Mouse (Mus musculus): Measurements from ENCODE around the gene Fam189a1.

The Fam189a1 gene

GRCm38 (mm10) chr7:65101661-65102060 is 54.7 kb downstream of the Fam189a1 start:
- DNase-seq = no peak

- no peak for DNase-seq
Observed at GRCm38 (mm10) chr7:65097708-65098107, 58.7 kb downstream of the Fam189a1 start.

DNA sequence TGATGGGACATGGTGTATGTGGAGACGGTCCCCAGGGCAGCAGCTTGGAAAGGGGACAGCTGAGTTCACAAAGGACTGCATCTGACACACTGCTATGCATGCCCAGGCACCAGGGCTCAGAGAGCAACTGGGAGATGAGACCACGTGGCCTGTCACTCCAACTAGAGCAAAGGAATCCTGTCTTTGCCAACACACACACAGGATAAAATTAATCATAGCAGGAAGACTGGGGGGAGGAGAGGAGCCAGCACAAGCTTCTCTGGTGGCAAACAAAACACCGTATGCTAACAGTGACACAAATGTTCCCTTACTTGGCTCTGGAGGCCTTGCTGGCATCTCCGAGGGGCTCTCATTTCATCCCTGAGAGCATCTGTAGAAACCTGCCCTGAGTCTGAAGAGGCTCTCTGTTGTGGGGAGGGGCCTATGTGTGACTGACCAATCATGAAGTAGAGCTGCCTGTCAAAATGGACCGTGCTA is 60.7 kb downstream of the Fam189a1 start:
- DNase-seq = peak; percentile 43

GRCm38 (mm10) chr7:65093314-65093713 is 63.1 kb downstream of the Fam189a1 start:
- DNase-seq = no peak

- DNase-seq = no peak
Observed at GRCm38 (mm10) chr7:65091486-65091885, 64.9 kb downstream of the Fam189a1 start.

DNA sequence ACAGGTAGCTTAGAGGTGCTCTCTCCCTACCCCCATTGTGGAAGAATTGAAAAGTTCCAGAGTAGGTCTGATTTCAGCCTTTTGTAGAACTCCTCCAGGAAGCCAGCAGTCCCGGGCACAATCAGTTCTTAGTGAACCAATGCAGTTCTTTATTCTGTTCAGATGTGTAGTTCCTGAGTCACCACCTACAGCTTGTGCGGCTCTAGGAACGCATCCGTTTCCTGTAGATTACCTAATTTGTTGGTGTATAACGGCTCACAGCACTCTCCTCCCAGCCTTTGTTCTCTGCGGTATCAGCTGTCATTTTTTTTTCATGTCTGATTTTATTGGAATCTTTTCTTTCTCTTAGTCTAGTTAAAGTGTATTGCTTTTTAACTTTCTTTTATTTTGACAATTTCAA is 70.4 kb downstream of the Fam189a1 start:
- no peak for DNase-seq

DNA sequence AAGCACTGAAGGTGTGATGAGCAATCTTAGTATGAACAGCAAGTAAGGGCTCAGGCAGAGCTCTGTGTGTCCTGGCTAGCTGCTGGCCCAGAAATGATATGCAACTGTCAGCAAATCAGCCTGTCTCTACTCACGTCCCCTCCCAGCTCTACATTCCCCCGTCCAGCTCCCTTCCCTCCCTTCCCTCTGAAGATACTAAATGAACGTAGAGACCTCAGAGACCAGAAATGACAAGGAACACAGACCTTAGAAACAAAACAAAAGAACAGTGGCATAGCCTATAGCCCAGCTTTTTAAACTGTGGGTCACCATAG is 73.6 kb downstream of the Fam189a1 start:
- DNase-seq = no peak

DNA sequence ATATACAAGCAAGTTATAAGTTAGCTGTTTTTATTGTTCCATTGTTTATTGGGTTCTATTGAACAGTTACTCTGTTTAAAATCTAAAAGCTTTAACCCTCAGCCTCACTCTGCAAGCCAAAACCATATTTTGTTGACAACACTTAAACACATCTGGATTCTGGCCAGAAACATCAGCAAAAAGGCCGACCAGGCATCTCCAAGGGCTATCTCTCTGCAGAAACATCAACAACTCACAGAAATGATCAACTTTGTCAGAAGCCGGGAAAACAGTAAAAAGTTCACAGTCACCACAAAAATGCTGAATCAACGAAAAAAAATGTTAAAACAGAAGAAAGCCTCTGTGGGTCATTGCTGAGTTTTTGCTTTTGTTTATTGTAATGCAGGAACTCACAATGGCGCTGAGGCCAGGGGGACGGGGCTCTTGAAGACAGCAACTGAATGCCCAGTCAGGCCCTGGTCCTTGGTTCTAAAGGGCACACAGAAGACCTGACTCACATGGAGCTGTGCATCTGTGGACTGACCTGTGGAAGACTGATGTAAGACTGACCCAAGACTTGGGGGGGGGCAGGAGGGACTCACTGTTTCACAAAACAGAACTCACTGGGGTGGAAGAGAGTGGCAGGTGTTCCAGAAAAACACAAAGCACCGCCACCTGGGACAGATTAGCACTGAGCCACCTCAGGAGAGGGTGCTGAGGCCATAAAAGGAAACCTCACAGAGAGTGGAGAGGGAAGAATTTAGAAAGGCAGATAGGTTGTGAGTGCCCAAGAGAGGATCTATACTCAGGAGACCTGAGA is 74.2 kb downstream of the Fam189a1 start:
- DNase-seq = no peak

DNA sequence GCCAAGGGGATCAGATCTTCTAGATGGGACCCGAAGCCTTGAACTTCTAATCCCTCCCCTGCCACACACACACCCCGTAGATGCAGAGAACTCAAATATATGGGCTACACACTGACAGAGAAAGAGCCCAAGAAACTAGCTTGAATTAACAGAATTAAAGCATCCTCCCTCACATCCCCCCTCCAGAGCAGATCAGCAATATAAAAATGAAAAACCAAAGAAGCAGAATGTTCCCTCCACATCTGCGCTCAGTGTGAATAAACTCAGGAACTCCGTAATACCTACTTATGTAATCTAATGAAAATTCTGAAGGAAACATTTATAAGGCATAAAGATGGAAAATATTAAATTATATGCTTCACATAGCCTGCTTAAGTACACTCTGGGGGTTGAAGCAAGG is 80.2 kb downstream of the Fam189a1 start:
- DNase-seq = no peak

- DNase-seq = no peak
Observed at GRCm38 (mm10) chr7:65074194-65074593, 82.2 kb downstream of the Fam189a1 start.

GRCm38 (mm10) chr7:65073555-65073954 is 82.8 kb downstream of the Fam189a1 start:
- DNase-seq = peak; percentile 36

- DNase-seq = no peak
Observed at GRCm38 (mm10) chr7:65066211-65066610, 90.2 kb downstream of the Fam189a1 start.

DNA sequence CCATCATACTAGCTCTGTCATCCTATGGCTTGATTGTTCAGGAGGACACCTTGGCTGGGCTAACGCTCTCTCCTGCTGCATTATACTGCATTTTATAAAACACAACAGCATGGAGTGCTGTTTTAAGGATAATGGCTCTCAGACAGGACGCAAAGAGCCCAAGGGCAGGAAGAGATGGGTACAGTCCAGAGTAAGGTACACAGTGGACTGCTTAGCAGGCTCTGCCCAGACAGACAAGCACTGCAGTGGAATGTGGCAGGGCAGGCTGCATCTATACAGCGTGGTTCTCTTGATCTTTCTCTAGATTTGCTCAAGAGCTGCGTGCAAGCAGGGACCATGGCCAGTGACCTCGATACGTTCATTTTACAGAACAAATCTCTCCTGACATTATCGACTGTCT is 90.9 kb downstream of the Fam189a1 start:
- DNase-seq = no peak

GRCm38 (mm10) chr7:65064638-65065037 is 91.7 kb downstream of the Fam189a1 start:
- no peak for DNase-seq

DNA sequence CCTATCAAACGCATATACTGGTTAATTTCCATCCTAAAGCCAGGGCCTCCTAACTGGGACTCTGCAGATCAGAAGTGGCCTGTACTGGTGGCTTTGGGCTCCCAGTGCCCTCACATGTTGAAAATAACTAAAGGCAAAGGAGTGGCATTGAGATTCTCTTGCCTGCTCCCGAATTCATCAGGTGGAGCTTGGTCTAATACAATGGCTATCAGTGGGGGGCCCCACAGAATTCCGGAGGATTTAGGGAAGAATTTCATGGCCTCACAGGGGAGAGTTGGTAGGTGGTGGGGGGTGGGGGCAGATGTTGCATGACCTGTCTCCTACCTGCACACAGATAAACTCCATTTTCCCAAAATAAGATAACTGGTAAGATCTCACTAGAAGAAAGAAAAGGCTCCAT is 92.3 kb downstream of the Fam189a1 start:
- DNase-seq = no peak

- no peak for DNase-seq
Observed at GRCm38 (mm10) chr7:65060163-65060799, 96.1 kb downstream of the Fam189a1 start.

DNA sequence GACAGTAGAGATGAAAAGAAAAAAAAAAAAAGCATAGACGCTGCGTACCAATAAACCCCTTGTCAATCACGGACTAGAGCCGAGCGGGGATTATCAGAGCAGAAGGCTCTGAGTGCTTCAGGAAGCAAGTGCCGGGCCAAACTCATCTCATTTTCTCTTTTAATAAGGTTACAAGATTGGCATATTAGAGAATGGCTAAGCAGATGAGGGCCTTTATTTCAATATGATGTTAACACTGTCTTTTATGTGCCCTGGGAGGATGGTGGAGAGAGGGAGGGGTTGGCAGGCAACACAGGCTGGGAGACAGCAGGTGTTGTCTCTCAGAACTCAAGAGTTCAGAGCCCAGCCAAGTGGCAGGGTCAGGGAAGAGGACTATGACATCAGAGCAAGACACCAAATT is 99.5 kb downstream of the Fam189a1 start:
- DNase-seq = no peak

DNA sequence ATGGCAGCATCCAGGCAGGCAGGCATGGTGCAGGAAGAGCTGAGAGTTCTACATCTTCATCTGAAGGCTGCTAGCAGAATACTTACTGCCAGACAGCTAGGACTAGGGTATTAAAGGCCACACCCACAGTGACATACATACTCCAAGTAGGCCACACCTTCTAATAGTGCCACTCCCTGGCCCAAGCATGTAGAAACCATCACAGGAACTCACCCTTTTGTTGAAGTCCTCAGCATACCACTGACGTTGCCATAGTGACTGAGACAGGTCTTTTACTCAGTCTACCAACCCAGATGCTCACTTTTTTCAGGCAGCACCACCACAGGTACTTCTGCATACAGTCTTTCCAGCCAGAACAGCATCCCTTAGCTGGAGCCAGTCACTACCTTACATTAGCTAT is 104.4 kb downstream of the Fam189a1 start:
- no peak for DNase-seq

GRCm38 (mm10) chr7:65049236-65049954 is 107.0 kb downstream of the Fam189a1 start:
- DNase-seq = no peak

- no peak for DNase-seq
Observed at GRCm38 (mm10) chr7:65047700-65048099, 108.7 kb downstream of the Fam189a1 start.

- no peak for DNase-seq
Observed at GRCm38 (mm10) chr7:65046690-65047089, 109.7 kb downstream of the Fam189a1 start.

- DNase-seq = peak; percentile 81
Observed at GRCm38 (mm10) chr7:65044280-65044679, 112.1 kb downstream of the Fam189a1 start.

- no peak for DNase-seq
Observed at GRCm38 (mm10) chr7:65041106-65041505, 115.3 kb downstream of the Fam189a1 start.

DNA sequence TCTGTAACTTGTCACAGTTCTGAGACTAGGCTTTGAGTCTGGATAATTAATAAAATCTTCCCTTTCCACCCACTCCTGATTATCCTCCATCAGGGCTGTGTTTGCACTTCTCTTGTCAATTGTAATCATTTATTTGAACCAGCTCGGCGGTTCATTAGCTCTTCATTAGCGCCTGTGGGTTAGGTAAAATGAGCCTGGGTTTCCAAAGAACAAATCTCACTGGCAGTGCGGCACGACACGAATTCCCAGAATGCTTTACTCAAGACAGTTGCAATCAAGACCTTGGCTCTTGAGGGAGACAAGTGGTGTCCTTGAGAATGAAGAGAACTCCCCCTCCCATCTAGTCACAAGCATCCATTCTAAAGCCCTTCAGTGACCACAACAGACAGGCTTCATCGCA is 124.6 kb downstream of the Fam189a1 start:
- no peak for DNase-seq
